Mouse (Mus musculus) R1 (cell line): ENCODE measurements around the gene Mtrf1.
"Not testable (repeated sequence)": the region's sequence is repeated elsewhere in the genome, so short reads cannot be mapped to it uniquely, and the experiment has no call there.

ENCODE experiments used
- DNase-seq: peaks from one replicate; pipeline ENCODE4 v3.0.0-alpha.2; 2018; ENCODE audit warnings: low read depth, low spot score

The Mtrf1 gene

DNA sequence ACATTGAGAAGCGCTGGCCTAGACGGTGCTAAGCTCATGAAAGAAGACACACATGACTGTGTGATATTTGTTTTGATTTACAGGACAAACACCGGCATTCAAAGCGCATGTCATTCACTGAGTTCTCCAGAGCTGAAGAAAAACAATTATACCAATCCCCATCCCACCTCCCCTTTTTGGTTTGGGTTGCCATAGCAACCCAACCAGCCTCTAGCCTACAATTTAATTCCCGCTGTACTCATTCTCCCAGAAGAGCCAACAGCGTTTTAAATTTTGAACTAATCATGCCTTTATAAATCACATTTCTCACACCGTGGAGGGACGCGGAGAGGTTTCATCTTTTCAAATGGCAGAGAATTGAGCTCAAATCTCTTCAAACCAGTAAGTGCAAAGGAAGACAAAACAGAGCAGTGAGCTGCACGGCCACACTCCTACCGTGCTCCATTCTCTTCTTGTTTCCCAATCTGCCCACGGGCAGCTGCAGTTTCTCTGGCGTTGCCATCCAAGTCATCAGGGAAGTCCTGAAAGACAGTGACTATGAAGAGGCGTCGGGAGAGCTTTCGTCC lies 47.6 kb downstream of the Mtrf1 start:
- DNase-seq = no peak

DNA sequence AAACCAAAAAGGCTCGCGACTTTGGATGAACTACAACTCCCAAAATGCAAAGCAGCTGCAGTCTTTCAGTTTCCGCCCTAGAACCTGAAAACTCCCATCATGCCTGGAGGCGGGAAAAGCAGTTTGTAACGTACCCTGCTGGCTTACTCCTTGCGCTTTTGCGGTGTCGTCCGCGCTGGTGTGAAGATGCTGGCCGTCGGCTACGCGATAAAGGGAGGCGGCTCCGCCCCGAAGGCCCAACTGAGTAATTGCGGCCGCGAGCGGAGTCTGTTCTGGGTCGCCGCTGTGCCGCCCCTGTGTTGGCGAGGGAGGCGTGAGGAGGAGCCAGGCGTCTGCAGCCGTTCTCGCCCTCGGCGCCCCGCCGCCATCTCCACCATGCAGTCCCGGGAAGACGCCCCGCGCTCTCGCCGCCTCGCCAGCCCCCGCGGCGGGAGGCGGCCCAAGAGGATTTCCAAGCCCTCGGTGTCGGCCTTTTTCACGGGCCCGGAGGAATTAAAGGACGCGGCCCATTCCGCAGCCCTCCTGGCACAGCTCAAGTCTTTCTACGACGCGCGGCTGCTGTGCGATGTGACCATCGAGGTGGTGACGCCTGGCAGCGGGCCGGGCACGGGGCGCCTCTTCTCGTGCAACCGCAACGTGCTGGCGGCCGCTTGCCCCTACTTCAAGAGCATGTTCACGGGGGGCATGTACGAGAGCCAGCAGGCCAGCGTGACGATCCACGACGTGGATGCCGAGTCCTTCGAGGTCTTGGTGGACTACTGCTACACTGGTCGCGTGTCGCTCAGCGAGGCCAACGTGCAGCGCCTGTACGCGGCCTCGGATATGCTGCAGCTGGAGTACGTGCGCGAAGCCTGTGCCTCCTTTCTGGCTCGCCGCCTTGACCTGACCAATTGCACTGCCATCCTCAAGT lies 54.4 kb downstream of the Mtrf1 start, which contains the start of gene Kbtbd6:
Gene Kbtbd6, plus strand, starts transcription at position 155 of the 910 bp plus-strand sequence.
- DNase-seq = peak; percentile 97

GRCm38 (mm10) chr14:79452591-79452934 lies 55.0 kb downstream of the Mtrf1 start:
- DNase-seq = not testable (repeated sequence)

DNA sequence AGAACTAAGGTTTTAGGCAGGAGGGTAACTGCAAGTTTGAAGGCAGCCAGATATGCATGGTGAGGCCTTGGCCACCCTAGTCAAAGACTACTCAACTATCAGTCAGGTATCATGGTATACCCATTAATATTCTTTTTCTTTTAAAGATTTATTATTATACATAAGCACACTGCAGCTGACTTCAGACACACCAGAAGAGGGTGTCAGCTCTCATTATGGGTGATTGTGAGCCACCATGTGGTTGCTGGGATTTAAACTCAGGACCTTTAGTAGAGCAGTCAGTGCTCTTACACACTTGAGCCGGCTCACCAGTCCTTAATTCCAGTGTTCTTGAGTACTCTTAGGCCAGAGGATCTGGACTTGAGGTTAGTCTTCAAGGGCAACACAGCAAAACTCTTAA lies 62.8 kb downstream of the Mtrf1 start:
- DNase-seq = no peak

- DNase-seq = no peak
Measured at GRCm38 (mm10) chr14:79460988-79461387, 63.4 kb downstream of the Mtrf1 start.

- DNase-seq = no peak
Measured at GRCm38 (mm10) chr14:79465623-79466022, 68.1 kb downstream of the Mtrf1 start.

GRCm38 (mm10) chr14:79467621-79468020 lies 70.0 kb downstream of the Mtrf1 start:
- DNase-seq = peak; percentile 51
